Mouse (Mus musculus): ENCODE measurements around the gene Sprtn.

Gene Sprtn

DNA sequence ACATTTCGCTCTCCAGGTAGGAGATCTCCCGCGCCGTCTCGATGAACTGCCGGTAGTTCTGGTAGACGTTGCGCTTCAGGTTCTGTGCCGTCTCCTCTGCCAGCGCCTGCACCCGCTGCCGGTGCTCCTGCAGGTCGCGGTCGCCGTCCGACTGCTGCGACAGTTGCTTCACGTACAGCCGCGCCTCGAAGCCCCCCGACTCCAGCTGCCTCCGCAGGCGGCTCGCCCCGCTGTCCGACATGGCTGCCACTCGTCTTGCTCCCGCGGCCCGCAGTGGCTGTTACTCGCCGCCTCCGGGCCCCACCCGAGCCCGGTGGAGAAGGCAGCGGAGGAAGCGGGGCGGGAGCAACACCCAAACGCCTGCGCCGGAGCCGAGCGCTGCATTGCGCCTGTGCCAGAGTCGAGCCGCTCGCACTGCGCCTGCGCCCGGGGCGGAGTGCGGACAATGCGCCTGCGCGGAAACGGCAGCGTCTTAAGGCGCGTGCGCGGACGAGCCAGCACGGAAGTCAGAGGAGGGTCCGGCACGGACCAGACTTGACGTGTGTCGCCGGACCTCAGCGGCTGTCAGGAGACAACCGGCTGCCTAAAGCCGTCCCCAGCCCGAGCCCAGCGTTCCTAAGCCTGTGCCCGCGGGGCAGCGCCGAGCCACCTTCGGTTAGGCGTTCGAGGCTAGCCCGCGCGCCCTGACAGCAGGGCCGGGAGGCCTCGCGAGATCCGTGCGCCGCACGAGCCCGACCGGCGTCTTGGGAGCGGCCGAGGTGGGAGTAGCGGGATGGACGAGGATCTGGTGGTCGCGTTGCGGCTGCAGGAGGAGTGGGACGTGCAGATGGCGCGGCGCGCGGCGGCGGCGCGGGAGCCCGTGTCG, at the start of gene Sprtn, which contains the start of gene Exoc8:
TSS of gene Sprtn (plus strand) at position 501 of the 865 bp plus-strand sequence.
TSS of gene Exoc8 (minus strand) at position 320 of the 865 bp plus-strand sequence.
- peak; percentile 95 for DNase-seq

GRCm38 (mm10) chr8:124853511-124853910, 44.2 kb upstream of the Sprtn start:
- no peak for DNase-seq

DNA sequence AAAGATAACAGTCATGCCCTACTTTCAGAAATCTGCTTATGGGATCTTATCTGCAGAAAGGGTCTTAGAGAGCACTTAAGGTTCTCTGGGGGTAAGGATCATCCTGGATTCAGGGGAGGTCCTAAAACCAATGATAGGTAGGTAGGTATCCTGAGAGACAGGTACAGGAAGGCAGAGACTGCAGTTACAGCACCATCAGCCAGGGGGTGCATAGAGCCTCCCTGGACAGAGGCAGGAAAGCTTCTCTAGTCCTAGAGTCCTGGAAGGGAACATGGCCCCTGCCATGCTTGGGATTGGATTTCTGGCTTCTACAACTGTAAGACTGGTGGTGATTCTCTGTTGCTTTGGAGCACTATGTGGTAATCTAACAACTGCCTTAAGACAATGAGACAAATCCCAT, 38.2 kb upstream of the Sprtn start:
- DNase-seq, result peak; percentile 36

DNA sequence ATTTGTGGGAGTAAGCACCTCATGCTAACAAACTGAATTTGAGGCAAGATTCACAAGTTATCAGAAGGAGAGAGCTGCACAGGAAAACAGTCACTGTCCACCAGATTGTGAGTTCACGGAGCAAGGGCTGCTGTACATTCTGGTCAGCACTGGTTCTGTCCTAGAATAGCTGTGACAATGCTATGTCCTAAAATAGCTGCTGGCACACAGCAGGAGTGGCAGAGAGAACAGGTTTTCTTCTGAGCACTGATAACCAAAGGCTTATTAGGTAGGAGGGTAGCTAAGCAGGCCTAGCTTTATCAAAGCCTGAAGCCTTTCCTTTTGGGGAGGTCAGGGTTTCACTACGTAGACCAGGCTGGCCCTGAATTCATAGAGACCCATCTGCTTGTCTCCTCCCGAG, 37.5 kb upstream of the Sprtn start:
- peak; percentile 48 for DNase-seq

DNA sequence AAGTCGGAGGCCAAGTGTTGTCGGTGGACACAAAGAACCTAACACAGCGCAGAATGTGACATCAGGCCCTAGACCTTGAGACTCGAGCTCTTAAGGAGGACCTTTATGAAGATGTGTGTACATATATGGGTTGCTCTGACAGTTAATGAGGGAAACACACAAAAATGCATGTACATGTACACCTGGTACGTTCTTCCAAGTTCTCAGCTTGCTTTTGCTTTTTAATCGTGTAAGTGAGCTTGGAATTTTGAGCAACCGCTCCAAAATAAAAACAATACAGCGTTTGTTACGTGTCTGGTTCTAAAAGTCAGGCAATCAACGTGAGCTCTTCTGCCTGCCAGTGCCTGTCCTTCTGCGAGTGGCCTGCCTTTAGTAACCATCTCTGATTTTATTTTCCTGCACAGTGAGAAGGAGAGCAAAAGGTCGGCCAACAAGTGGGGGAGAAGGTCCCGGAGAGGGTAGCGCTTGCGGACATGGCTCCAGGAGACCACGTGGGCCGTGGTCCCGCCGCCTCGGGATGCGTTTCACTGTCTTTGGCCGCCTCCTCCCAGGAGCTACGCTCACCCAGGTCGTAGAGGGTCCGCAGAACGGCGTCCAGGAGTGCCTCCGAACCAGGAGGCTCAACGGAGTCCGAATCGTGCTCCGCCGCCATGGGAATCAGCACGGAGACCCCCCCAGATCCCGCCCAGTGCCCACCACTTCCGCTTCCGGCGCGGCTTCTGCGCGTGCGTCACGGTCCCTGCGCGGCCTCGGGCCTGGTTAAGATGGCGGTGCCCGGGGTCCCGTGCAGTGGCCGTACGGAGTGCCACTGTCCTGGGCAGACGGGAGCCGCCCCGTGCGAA, 35.1 kb upstream of the Sprtn start, which contains the start of the genes Gnpat and 2810004N23Rik:
TSS of gene Gnpat (plus strand) at position 713 of the 842 bp plus-strand sequence.
TSS of gene 2810004N23Rik (minus strand) at position 800 of the 842 bp plus-strand sequence.
- peak; percentile 89 for DNase-seq

- DNase-seq, result no peak
Observed at GRCm38 (mm10) chr8:124863163-124863677, 34.5 kb upstream of the Sprtn start.

DNA sequence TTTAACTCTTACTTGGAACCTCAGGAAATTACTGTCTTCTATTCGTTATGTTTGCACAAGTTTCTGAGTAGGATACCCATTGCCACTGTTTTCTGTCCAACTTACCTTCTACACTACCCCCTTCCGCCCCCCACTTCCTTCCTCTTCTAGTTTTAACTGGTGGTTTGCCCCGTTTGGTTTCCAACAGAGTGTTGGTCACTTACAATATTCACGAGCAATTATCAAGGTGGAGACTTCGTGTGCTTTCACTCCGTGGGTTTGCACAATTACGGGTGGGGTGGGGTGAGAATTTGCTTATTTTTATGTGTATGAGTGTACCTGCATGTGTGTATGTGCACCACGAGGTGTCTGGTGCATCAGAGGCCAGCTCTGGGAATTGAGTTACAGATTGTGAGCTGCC, 34.0 kb upstream of the Sprtn start:
- DNase-seq, result no peak

DNA sequence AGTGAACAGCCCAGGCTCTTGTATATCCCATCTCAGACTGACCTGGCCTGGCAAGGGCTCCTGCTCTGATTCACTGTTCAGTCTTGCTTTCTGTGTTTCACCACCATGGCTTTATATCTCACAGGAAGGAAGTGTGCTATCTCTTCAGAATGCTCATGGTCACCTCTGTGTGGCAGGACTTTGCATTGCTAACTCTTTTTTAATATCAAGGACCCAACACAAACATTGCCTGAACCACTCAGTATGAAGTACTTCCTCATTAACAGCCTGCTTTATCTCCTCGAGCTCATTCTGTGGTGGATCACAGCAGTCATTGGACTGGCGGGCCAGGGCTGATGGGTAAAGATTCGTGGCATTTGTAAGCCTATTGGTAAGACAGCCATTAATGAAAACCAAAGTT, 31.0 kb upstream of the Sprtn start:
- DNase-seq, result no peak

- DNase-seq, result no peak
Observed at GRCm38 (mm10) chr8:124867126-124867525, 30.6 kb upstream of the Sprtn start.

DNA sequence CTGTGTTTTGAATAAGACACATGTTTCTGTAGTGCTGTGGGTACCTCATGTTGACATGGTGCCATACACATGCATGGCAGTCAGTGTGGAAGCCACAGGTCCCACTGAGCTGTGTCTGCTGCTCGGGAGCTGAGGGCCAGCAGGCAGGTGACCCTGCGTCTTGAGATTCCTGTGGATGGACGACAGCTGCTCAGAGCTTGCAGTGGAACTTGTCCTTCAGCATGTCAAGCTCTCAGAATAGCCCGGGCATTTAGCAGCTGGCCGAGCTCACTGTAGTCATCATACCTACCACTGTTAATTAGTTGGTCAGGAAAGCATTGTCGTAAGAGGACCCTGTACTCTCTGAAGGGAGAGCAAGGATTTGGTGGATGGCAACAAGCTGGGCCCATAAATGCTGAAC, 28.0 kb upstream of the Sprtn start:
- DNase-seq, result no peak

DNA sequence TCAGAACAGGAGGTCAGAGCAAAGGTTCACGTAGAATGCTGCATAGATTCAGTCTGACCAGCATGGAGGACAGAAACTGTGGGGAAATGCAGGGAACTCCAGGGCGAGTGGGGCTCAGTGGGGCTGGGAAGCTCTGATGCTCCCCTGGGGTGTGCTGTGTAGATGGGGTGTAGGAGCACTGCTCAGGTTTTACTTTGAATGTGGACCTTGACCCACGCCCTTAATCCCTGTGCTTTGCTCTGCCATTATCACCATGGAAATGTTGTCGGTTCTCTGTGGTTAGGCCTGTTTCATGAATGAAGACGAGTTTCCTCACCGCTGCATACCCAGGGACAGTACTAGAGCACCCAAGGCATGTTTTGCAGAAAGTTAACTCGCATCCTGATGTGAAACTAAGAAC, 26.2 kb upstream of the Sprtn start:
- no peak for DNase-seq

GRCm38 (mm10) chr8:124872081-124872480, 25.6 kb upstream of the Sprtn start:
- DNase-seq, result no peak

- no peak for DNase-seq
Observed at GRCm38 (mm10) chr8:124872690-124873089, 25.0 kb upstream of the Sprtn start.

GRCm38 (mm10) chr8:124878141-124878540, 19.5 kb upstream of the Sprtn start:
- DNase-seq, result no peak

DNA sequence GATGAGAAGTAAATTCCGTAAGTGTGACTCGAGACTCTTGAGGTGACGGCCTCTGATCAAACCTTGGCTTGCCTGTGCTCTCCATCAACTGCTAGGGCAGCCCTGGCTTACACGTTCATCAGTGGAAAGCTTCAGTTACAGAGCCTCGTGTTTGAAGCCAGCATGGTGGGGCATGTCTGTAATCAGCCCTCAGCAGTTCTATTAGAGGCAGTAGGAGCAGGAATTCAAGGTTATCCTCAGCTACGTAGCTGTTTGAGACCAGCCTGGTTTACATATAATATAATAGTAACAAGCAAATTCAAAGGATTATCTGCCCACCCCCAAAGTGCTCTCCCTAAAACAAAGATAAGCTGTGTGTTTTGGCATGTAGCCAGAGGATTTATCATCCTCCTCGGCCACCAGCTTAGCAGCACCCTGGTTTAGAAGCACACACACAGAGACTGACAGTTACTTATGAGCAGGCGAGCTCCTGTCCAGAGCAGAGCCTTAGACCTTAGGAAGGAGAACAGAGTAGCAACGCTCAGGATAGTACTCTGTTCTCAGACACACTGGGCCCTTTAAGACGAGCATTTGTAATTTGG, 18.6 kb upstream of the Sprtn start:
- no peak for DNase-seq

GRCm38 (mm10) chr8:124888385-124888784, 9.3 kb upstream of the Sprtn start:
- no peak for DNase-seq

GRCm38 (mm10) chr8:124892596-124892995, 5.1 kb upstream of the Sprtn start:
- DNase-seq, result no peak

DNA sequence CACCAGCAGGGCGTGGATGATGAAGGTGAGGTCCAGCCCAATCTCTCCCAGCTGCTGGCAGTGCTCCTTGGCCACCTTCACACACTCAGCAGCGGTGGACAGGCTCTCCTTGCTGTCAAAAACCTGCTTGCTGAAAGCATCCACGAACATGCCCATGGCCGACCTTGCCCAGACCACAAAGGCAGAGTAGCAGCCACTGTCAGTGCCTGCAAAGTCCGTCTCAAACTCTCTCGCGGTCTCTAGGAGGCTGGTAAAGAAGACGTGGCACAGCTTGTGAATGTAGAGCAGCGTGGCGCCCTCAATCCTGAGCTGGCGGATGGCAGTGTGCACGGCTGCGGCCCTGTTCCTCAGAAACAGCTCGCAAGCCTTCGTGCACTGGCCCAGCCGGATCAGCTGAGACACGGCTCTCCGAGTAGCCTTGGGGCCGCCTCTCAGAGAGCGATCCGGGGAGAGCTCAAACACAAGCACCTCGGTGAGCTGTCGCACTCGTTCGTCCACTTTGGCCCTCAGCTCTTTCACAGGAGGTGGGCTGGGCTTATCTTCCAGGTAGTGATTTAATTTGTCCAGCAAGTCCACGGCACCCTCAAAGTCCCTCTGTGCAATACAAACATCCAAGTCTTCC, 1.6 kb upstream of the Sprtn start:
- DNase-seq, result no peak

DNA sequence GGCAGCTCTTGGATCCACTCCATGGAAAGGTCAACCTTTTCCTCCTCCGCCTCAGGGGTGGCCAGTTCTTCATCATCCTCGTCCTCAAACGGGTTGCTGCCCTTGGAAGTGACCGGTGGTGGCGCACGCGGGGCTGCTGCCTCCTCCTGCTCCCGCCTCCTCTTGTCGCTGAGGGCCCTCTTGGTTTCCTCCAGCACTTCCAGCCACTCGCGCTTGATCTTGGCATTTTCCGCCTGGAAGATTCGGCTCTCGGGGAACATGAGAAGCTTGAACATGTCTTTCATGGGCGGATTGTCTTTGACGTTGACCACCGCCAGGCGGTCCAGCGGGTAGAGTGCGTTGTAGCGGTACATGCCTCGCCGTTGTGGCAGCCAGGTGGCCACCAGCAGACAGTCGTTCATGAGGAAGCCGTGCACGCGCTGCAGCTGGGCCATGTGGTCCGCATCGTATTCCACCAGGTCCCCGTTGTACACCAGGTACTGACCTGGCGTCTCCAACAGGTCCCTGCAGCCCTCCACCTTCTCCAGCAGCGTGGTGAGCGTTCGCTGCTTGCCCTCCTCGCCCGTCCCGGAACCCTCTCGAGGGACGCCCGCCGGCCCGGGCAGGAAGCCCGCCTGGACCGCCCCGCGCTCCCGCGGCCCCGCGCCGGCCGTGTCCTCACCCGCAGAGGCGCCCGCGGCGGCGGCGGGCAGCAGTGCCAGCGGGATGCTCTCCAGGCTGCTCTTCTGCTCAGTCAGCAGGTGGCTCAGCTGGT, 877 bp upstream of the Sprtn start:
- peak; percentile 79 for DNase-seq

GRCm38 (mm10) chr8:124898251-124898905, 692 bp downstream of the Sprtn start:
- no peak for DNase-seq

GRCm38 (mm10) chr8:124903198-124903597, 5.5 kb downstream of the Sprtn start:
- DNase-seq, result no peak
